Mouse (Mus musculus): ENCODE results near the gene Rps6kl1.

The Rps6kl1 gene

DNA sequence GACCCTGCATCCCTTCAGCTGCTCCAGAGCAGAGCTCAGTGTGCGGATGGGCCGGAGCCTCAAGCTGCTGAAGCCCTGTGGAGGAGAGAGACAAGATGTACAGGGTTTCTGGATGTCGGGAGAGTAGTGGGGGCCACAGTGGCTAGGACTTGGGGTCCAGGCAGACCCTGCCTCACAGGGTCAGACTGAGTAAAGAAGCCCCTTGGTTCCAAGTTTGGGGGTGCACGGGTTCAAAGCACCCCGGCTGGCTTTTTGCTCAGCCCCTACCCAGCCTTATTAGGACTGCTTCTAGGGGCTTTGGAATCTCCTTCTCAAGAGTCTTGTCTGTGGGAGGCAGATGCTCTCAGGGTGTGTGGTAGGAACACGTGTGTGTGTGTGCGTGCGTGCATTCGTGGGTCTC lies 4.2 kb downstream of the Rps6kl1 start:
- in situ Hi-C loops (cut with MboI; ENCODE audit: low pct_unique_long_range_greater_than_20kb in 1 of 2, low sequenced_read_pairs in 2 of 2, unreplicated experiment in 1 of 2), result loop anchor here (10.0 kb wide), 2 partner anchors 138 to 148 kb away; partner anchors contain the start of genes Acyp1 (in 1 of the 2) and Zc2hc1c (in 1 of the 2)

GRCm38 (mm10) chr12:85146355-85146754 lies 4.7 kb downstream of the Rps6kl1 start:
- in situ Hi-C loops (cut with MboI; ENCODE audit: low pct_unique_long_range_greater_than_20kb in 1 of 2, low sequenced_read_pairs in 2 of 2, unreplicated experiment in 1 of 2), result loop anchor here (10.0 kb wide), 2 partner anchors 138 to 148 kb away; partner anchors contain the start of genes Acyp1 (in 1 of the 2) and Zc2hc1c (in 1 of the 2)

DNA sequence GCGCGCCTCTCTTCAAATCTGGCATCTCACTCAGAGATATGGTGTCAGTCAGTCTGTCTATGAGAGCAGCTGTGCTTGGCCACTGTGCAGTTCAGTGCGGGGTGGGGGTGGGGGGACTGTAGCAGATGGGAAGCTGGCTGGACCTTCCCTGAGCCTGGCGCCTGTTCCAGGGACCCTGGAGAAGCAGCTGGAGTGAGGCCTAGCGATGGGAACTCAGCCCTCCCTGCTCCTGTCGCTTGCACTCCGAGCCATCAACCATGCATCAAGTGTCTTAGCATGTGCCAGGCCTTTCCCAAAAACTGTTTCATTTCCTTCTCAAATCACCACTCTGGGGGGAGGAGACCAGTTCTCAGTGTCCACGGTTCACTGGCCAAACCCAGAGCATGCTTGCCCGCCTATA lies 5.4 kb downstream of the Rps6kl1 start:
- in situ Hi-C loops (cut with MboI; ENCODE audit: low pct_unique_long_range_greater_than_20kb in 1 of 2, low sequenced_read_pairs in 2 of 2, unreplicated experiment in 1 of 2), result loop anchor here (10.0 kb wide), 2 partner anchors 139 to 149 kb away; partner anchors contain the start of genes Acyp1 (in 1 of the 2) and Zc2hc1c (in 1 of the 2)

DNA sequence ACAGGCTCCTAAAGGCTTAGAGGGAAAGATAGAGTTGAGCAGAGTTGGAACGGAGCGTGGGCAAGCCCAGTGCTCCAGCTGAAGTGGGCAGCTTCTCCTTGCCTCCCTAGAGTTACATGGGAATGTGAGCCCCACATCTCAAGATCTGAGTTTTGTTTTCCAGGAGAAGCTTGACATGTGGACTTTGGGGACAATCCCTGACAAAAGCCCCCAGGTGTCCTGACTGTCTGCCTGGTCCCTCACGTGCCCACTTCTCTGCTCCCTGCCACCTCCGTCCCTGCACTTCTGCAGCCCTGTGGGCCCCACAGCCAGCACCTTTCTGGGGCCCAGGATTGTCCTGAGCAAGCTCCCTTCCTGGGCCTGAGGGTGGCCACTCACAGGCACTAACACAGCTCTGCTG lies 6.2 kb downstream of the Rps6kl1 start:
- in situ Hi-C loops (cut with MboI; ENCODE audit: low pct_unique_long_range_greater_than_20kb in 1 of 2, low sequenced_read_pairs in 2 of 2, unreplicated experiment in 1 of 2), result loop anchor here (10.0 kb wide), 2 partner anchors 140 to 150 kb away; partner anchors contain the start of genes Acyp1 (in 1 of the 2) and Zc2hc1c (in 1 of the 2)

DNA sequence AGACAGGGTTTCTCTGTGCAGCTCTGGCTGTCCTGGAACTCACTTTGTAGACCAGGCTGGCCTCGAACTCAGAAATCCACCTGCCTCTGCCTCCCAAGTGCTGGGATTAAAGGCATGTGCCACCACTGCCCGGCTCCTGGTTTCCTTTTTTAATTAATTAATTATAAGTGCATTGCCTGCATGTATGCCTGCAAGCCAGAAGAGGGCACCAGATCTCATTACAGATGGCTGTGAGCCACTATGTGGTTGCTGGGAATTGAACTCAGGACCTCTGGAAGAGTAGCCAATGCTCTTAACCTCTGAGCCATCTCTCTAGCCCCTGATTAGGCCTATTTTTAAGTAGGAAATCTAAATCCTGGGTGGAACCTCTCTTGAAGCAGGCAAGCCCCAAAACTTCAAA lies 6.8 kb downstream of the Rps6kl1 start:
- in situ Hi-C loops (cut with MboI; ENCODE audit: low pct_unique_long_range_greater_than_20kb in 1 of 2, low sequenced_read_pairs in 2 of 2, unreplicated experiment in 1 of 2), result loop anchor here (10.0 kb wide), 2 partner anchors 141 to 151 kb away; partner anchors contain the start of genes Acyp1 (in 1 of the 2) and Zc2hc1c (in 1 of the 2)

- in situ Hi-C loops (cut with MboI; ENCODE audit: low pct_unique_long_range_greater_than_20kb in 1 of 2, low sequenced_read_pairs in 2 of 2, unreplicated experiment in 1 of 2), result loop anchor here (10.0 kb wide), 2 partner anchors 142 to 152 kb away; partner anchors contain the start of genes Acyp1 (in 1 of the 2) and Zc2hc1c (in 1 of the 2)
These were observed 8.3 kb downstream of the Rps6kl1 start for GRCm38 (mm10) chr12:85142803-85143202.

- in situ Hi-C loops (cut with MboI; ENCODE audit: low pct_unique_long_range_greater_than_20kb in 1 of 2, low sequenced_read_pairs in 2 of 2, unreplicated experiment in 1 of 2), result loop anchor here (10.0 kb wide), 2 partner anchors 144 to 154 kb away; partner anchors contain the start of genes Acyp1 (in 1 of the 2) and Zc2hc1c (in 1 of the 2)
These were observed 10.0 kb downstream of the Rps6kl1 start for GRCm38 (mm10) chr12:85141096-85141495.

DNA sequence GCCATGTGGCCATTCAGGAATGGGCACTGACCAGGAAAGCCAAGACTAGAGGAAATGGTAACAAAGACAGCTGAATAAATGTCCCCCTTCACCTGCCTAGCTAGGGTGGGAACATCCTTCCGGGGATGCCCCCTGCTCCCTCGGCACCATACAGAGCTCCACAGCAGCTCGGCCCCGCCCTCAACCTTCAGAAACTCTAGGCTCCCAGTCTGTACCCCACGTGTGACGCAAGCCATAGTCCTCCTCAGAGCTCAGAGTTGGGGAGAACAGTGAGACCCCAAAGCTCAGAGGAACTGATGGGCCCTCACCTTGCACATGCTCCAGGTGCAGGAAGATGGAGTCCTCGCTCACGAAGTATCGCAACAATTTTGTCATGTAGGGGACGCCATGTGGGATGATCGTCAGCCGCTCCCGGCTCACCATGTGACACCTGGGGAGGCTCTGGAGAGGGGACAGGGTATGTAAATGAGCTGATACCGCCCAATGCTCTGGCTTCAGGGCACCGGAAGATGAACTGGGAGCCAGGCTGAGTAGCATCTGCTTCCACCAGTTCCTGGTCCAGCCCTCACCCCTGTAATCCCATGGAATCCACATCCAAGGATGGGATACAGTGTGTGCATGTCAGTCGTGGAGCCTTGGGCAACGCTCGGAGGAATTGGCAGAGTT lies 10.9 kb downstream of the Rps6kl1 start:
- in situ Hi-C loops (cut with MboI; ENCODE audit: low pct_unique_long_range_greater_than_20kb in 1 of 2, low sequenced_read_pairs in 2 of 2, unreplicated experiment in 1 of 2), result loop anchor here (10.0 kb wide), 2 partner anchors 145 to 155 kb away; partner anchors contain the start of genes Acyp1 (in 1 of the 2) and Zc2hc1c (in 1 of the 2)

DNA sequence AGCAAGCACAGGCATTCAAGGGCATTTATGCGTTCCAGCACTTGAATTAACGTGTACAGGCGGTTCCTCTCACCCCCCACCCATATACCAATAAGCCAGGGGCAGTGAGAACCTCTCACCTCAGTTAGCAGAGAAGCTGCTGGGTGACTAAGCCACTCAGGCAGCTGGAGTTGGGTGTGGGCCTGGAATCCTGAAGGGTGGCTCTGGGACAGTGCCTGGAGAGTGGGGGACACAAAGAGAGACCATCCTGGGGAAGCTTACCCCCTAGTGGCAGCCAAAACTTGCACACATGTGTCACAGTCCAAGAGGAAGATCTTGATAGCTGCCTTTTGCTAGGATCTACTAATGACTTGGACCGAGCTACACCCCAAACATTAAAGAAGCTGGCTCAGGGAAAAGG lies 14.4 kb downstream of the Rps6kl1 start:
- in situ Hi-C loops (cut with MboI; ENCODE audit: low pct_unique_long_range_greater_than_20kb in 1 of 2, low sequenced_read_pairs in 2 of 2, unreplicated experiment in 1 of 2), result no loop called here

- in situ Hi-C loops (cut with MboI; ENCODE audit: low pct_unique_long_range_greater_than_20kb in 1 of 2, low sequenced_read_pairs in 2 of 2, unreplicated experiment in 1 of 2), result no loop called here
These were observed 15.3 kb downstream of the Rps6kl1 start for GRCm38 (mm10) chr12:85135513-85136470.

DNA sequence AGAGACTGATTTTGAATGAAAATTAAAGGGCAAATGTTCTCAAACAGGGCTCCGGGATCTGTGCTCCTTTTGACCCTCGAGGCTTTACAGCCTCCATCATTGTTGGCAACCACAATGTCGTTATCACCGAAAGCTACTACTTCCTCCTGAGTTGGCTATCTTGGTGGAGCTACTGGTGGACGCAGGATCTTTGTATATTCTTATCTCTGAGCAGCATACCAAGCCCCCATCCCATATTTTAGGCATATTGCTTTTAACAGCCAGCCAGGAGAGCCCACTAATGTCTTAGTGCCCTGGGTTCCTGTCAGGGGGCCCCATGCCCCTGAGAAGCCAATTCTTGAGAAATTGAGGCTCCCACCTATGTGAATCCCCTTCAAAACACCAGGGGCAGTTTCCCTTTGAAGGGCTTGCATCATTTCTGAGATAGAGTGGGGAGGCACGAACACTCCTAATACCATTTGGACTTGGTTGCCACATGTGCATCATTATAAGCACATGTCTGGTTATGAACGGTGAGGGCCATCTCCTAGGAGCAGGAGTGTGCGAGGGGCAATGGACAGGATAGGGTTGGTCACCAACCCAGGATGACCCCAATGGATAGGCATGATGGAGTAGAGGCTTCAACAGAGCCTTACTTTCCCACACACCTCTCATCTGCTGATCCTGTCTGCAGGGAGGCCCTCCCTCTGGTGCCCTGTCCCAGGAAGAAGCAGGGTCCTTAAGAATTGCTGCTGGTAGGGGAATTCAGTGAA lies 16.8 kb downstream of the Rps6kl1 start:
- in situ Hi-C loops (cut with MboI; ENCODE audit: low pct_unique_long_range_greater_than_20kb in 1 of 2, low sequenced_read_pairs in 2 of 2, unreplicated experiment in 1 of 2), result no loop called here

DNA sequence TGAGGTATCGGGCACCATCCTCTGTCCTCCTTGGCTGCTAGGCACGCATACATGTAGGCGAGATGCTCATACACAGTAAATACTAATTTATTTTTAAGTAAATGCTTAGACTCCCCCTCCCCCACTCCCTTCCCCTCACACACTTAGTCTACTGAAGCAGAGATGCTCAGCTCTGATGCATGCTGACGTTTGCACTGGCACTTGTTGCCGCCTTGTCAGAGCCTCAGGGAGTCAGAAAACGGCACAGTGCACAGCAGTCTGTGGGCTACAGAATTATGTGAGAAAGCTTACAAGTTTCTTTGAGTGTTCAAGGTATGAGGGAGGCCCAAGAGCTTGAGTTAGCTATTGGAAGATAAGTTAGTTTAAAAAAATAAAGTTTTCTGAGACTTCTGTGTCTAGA lies 19.7 kb downstream of the Rps6kl1 start:
- in situ Hi-C loops (cut with MboI; ENCODE audit: low pct_unique_long_range_greater_than_20kb in 1 of 2, low sequenced_read_pairs in 2 of 2, unreplicated experiment in 1 of 2), result no loop called here

GRCm38 (mm10) chr12:85129426-85129978 lies 21.6 kb downstream of the Rps6kl1 start:
- in situ Hi-C loops (cut with MboI; ENCODE audit: low pct_unique_long_range_greater_than_20kb in 1 of 2, low sequenced_read_pairs in 2 of 2, unreplicated experiment in 1 of 2), result no loop called here

DNA sequence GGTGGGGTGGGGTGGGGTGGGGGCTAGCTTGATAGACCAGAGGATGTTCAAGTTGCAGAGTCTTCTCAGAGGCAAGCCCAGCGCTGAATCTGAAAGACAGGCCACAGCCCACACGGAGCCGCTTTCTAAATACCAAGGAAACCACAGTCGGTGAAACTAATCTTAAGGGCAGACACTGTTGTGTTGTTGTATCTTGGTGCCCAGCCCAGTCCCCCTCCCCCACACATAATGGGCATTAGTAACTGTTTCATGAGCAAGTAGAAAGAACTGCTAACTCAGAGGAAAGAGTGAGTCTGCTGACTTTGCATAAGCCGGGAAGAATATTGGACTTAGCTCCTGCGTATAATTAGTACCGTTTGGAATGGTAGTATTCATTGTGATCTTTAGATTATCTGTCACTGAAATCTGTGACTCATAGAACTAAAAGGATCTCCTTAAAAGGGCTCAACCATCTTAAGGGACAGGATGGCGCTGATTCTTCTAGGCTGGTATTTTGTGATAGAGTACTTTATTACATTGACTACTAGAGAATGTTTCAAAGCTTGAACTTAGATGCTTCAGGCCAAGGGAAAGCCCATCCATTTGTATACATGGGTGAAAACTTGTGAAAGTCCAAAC lies 24.0 kb downstream of the Rps6kl1 start:
- in situ Hi-C loops (cut with MboI; ENCODE audit: low pct_unique_long_range_greater_than_20kb in 1 of 2, low sequenced_read_pairs in 2 of 2, unreplicated experiment in 1 of 2), result no loop called here

DNA sequence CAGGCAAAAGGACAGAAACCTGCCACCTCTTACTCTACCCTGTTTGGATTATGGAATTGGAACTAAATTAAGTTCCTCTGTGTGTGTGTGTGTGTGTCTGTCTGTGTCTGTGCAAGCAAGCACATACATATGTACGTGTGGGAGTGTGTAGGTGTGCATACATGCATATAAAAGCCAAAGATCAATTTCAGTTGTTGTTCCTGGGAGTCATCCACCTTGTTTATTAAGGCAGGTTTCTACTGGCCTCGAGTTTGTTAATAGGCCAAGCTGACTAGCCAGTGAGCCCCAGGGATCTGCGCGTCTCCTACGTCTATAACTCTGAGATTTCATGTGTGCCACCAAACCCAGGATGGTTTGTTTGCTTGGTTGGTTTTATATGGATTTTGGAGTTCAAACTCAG lies 26.3 kb downstream of the Rps6kl1 start:
- in situ Hi-C loops (cut with MboI; ENCODE audit: low pct_unique_long_range_greater_than_20kb in 1 of 2, low sequenced_read_pairs in 2 of 2, unreplicated experiment in 1 of 2), result no loop called here

DNA sequence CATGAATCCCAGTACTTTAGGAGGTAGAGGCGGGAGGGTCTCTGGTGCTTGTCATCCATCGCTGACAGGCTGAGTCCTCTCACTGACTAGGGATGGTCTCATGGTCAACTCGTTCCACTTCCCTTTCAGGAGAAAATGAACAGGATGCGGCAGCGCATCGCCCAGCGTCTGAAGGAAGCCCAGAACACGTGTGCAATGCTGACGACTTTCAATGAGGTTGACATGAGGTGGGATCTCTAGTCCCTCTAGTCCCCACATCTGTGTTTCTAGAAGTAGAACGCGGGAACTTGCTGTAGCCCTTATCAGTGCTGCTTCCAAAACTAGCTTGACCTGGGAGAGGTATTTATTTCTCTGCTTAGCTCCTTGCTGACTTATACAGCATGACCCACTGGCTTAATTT lies 27.4 kb downstream of the Rps6kl1 start:
- in situ Hi-C loops (cut with MboI; ENCODE audit: low pct_unique_long_range_greater_than_20kb in 1 of 2, low sequenced_read_pairs in 2 of 2, unreplicated experiment in 1 of 2), result no loop called here

- in situ Hi-C loops (cut with MboI; ENCODE audit: low pct_unique_long_range_greater_than_20kb in 1 of 2, low sequenced_read_pairs in 2 of 2, unreplicated experiment in 1 of 2), result no loop called here
These were observed 27.9 kb downstream of the Rps6kl1 start for GRCm38 (mm10) chr12:85123108-85123530.
